Mouse (Mus musculus) adipose tissue, adult 10 weeks (tissue): ENCODE measurements around the gene Fah. TPM values are rescaled to one million over a fixed set of nuclear protein-coding genes. Genes with fewer than 3 reads are reported as not detected.

Source experiments
- polyA plus RNA-seq: library from polyadenylated mRNA; stranded (reverse); fragments of 350-450 nt; fragmentation: Illumina TruSeq; extraction: RNeasy Lipid Tissue Mini Kit (QIAGEN cat#74804); gene quantifications from one replicate; pipeline ENCODE4 v1.2.3, GENCODE M21; 2014; ENCODE audit warnings: low read depth, low replicate concordance

Gene Fah
- 86.7 TPM for polyA plus RNA-seq

DNA sequence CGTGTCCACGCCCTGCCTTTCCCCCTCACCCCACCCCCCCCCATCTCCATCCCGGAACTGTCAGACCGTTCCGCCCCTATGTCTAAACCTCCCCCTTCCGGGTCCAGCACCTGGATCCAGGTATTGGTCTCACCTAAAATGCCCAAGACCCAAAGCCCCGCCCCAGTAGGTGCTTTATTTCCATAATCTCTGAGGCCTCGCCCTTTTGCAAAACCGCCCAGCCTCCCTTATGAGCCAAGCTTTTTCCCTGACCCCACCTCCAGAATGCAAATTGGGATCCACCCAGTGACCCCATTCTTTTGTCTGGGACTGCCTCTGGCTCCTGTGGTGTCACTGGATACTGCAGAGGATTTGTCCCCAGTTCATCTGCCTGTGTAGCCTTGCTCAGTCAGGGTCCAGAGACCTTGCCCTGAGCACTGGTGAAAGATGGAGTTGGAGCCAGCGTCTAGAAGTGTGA lies at the start of gene Fah:
Fah (minus strand) TSS at position 430 of the 457 bp plus-strand sequence.

Other genes starting within 250 kb of the Fah start
- gene Arnt2, start 196.5 kb downstream of the Fah start, polyA plus RNA-seq, result 31.4 TPM
- 0.22 TPM for gene Gm2115, start 77.8 kb downstream of the Fah start, polyA plus RNA-seq
- 151 TPM for gene Zfand6, start 83.2 kb upstream of the Fah start, polyA plus RNA-seq
- not detected for gene Olfr291, start 246.8 kb upstream of the Fah start, polyA plus RNA-seq